Mouse (Mus musculus) right cerebral cortex, postnatal 10 days (tissue): ENCODE measurements at regions not wholly inside any gene's neighbourhood (a gene's known extent, or its start where the extent isn't known, plus 50 kb on each side); places are given as distances from the start of the nearest gene placed in this dataset.

ENCODE experiments used
- DNase-seq, 2 experiments: peaks; one replicate each; pipeline ENCODE4 v3.0.0; 2021; ENCODE audit warnings: low spot score in 2 of 2

GRCm38 (mm10) chr2:30698758-30699535 lies 104.1 kb downstream of the Cstad start:
- DNase-seq: no peak

GRCm38 (mm10) chr2:30697851-30698250 lies 103.0 kb downstream of the Cstad start:
- no peak for DNase-seq

- DNase-seq: no peak
Observed at GRCm38 (mm10) chr2:30695771-30696456, 101.1 kb downstream of the Cstad start.

- no peak for DNase-seq
Observed at GRCm38 (mm10) chr2:30695041-30695440, 100.2 kb downstream of the Cstad start.

GRCm38 (mm10) chr2:30693206-30694035 lies 98.6 kb downstream of the Cstad start:
- peak; percentile 89 to 93 for DNase-seq

GRCm38 (mm10) chr2:30692561-30693205 lies 97.8 kb downstream of the Cstad start:
- peak; percentile 83 to 89 for DNase-seq

GRCm38 (mm10) chr2:30691857-30692560 lies 97.2 kb downstream of the Cstad start:
- DNase-seq: peak; percentile 94 to 95

GRCm38 (mm10) chr2:30690925-30691856 lies 96.4 kb downstream of the Cstad start:
- peak in 1 of 2 experiments; percentile 28 for DNase-seq

GRCm38 (mm10) chr2:30690307-30690706 lies 95.5 kb downstream of the Cstad start:
- no peak for DNase-seq

- no peak for DNase-seq
Observed at GRCm38 (mm10) chr2:30688402-30688801, 93.6 kb downstream of the Cstad start.

GRCm38 (mm10) chr2:30687121-30687551 lies 92.3 kb downstream of the Cstad start:
- peak; percentile 80 to 83 for DNase-seq

GRCm38 (mm10) chr2:30686359-30686758 lies 91.5 kb downstream of the Cstad start:
- no peak for DNase-seq

GRCm38 (mm10) chr2:30685137-30685860 lies 90.5 kb downstream of the Cstad start:
- DNase-seq: no peak

- no peak for DNase-seq
Observed at GRCm38 (mm10) chr2:30684461-30684860, 89.6 kb downstream of the Cstad start.

- no peak for DNase-seq
Observed at GRCm38 (mm10) chr2:30682146-30682825, 87.4 kb downstream of the Cstad start.

GRCm38 (mm10) chr2:30681642-30682041 lies 86.8 kb downstream of the Cstad start:
- no peak for DNase-seq

- no peak for DNase-seq
Observed at GRCm38 (mm10) chr2:30679041-30679440, 84.2 kb downstream of the Cstad start.

GRCm38 (mm10) chr2:30677498-30677897 lies 82.7 kb downstream of the Cstad start:
- DNase-seq: no peak
